Mouse (Mus musculus) embryonic fibroblast, embryonic 13.5 days (primary cell): Measurements from ENCODE around the gene Lyrm1.

Experiments
- CTCF ChIP-seq: IDR thresholded peaks from 2 replicates; pipeline ENCODE4 v1.5.1; 2011; ENCODE audit warnings: mild to moderate bottlenecking, control low read depth, low read length, moderate library complexity, borderline replicate concordance; ENCODE audit not compliant: insufficient read depth
- POLR2A ChIP-seq: IDR thresholded peaks from 2 replicates; pipeline ENCODE4 v1.6.1; 2011; ENCODE audit warnings: low read depth, mild to moderate bottlenecking, control low read depth, low read length, moderate library complexity

GRCm38 (mm10) chr7:119959091-119959490 lies 63.4 kb downstream of the Lyrm1 start:
- TF ChIP-seq POLR2A (no peak), CTCF (no peak)
